Mouse (Mus musculus) bone marrow, adult 2 months (tissue): ENCODE results near the gene Papss1.

Source experiments
- CTCF ChIP-seq: fragments of 200-500 bp; IDR thresholded peaks from 2 replicates; pipeline ENCODE4 v1.5.1; 2011; ENCODE audit warnings: low read length, control low read depth; ENCODE audit not compliant: control insufficient read depth, insufficient read depth
- POLR2A ChIP-seq: fragments of 200-500 bp; IDR thresholded peaks from 2 replicates; pipeline ENCODE4 v1.6.1; 2011; ENCODE audit warnings: low read depth, mild to moderate bottlenecking, control low read depth, low read length, borderline replicate concordance; ENCODE audit not compliant: control insufficient read depth

- TF ChIP-seq POLR2A (no peak), CTCF (no peak)
Measured at GRCm38 (mm10) chr3:131630407-131631317, 66.1 kb downstream of the Papss1 start.
